Mouse (Mus musculus): ENCODE measurements around the gene Wrap73. TPM values are rescaled to one million over a fixed set of nuclear protein-coding genes. Genes with fewer than 3 reads are reported as not detected.

Wrap73 gene
- polyA plus RNA-seq, 1 experiment from 2014 or later = 54.6 TPM

DNA sequence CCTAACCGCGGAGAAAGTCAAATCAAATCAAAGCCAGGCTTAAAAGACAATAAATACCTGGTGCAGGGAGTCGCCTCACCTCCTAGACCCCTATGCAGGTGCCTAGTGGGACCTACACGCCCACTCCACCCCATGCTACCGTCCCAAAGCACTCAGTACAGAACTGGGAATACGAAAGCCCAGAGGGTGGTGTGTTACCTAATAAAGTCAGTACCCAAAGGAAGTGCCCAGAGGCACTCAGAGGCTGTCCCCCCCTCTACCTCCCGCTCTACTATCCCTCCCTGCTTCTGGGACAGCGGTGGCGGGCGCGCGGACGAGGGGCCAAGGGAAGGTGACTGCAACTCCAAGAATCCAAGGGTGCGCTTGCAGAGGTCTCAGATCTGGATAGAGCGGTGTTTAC lies 27.8 kb downstream of the Wrap73 start:
- Histone ChIP-seq H3K27me3 (peaks cover 55% of the 10 kb centered on the region), H3K27ac (no peak overlapping the region), H3K9ac (peak overlapping the region; percentile 60; the same call in 1 of the 2 replicates), H3K4me2 (peak overlapping the region; percentile 97), H3K4me1 (peaks cover 34% of the 10 kb centered on the region), H3K9me3 (no peaks in the 10 kb centered on the region), H3K4me3 (replicated peaks) (peak overlapping the region; percentile 67), H3K36me3 (replicated peaks) (no peaks in the 10 kb centered on the region)
- peak; percentile 31; the same call in 1 of the 2 replicates for ATAC-seq (ENCODE audit: low FRiP score)
- WGBS = 2% methylated on average over 15 of the region's 15 CpGs

DNA sequence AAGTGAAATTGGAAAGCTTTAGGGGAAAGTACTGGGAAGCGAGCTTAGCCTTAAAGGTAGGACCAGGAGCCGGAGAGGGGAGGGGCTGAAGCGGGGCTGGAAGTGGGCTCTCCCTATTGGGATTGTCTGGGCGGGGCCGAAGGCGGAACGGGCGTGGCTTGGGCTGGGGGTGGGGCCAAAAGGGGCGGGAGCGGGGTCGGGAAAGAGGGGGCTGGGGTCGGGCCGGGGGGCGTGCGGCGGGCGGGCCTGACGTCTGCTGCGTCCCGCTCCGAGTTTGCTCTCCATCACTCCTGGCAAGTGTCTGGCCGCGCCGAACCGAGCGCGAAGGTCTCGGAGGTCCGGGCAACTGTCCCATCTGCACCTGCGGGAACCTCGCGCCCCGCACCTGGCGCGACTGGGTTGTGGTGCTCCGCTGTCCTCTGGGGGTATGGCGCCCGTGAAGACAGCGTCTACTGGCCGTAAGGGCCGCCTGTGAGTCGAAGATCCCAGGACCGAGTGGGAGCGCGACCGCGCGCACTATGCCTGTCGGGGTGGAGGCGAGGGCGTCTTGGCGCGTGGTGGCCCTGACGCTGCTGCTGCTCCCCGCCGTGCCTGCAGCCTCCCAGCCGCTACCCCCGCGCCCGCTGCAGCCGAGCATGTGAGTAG lies 28.5 kb downstream of the Wrap73 start, which contains the start of gene Megf6:
Gene Megf6 (plus strand): TSS at position 225 of the 645 bp plus-strand sequence.
- Histone ChIP-seq H3K4me3 (replicated peaks) (peak within 1 kb of the TSS; percentile 67), H3K4me2 (peak within 1 kb of the TSS; percentile 97), H3K36me3 (replicated peaks) (no peaks in the 10 kb centered on the region), H3K4me1 (peaks cover 35% of the 10 kb centered on the region), H3K9me3 (no peaks in the 10 kb centered on the region), H3K27me3 (peaks cover 57% of the 10 kb centered on the region), H3K27ac (no peak within 1 kb of the TSS), H3K9ac (peak within 1 kb of the TSS; percentile 60)
- under 1% methylated on average over 57 of the region's 61 CpGs for WGBS
- ATAC-seq (ENCODE audit: low FRiP score) = peak; percentile 79

DNA sequence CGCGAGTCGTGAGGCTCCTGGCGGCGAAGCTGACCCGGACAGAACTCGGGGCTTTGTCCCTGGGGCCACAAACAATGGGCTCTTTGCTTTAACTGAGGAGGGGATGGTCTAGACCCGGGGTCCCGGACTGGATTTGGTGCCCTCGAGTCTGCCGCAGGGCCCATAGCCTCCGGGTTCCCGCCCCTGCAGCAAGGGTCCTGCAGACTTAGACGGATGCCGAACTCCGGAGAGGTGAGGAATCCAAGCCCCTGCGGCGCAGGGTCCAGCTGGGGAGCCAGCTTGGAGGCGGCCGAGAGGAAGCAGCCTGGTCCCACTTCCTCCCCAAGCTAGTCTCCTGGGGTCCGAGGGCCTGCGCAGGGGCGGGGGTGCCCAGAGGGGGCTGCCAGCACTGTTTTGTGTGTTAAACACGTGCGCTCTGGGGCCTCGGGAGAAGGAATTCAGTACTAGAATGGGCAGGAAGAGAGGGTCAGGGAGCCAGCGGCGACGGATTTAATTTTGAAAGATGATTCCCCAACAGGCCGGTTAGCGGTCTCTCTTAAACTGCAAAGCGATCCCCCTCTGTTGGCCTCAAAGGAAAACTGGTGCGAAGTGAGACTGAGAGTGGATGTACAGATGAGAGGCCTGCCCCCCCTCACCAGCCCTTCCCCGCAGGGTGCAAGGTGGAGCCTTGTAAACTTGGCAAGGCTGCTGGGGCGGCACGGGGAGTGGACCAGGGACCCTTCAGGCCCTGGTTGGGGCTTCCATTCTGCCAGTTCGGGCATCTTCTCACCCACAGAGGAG lies 29.2 kb downstream of the Wrap73 start:
- Histone ChIP-seq H3K27me3 (peaks cover 57% of the 10 kb centered on the region), H3K9ac (peak overlapping the region; percentile 60), H3K36me3 (replicated peaks) (no peaks in the 10 kb centered on the region), H3K4me1 (peaks cover 35% of the 10 kb centered on the region), H3K27ac (no peak overlapping the region), H3K4me2 (peak overlapping the region; percentile 97), H3K9me3 (no peaks in the 10 kb centered on the region), H3K4me3 (replicated peaks) (peak overlapping the region; percentile 67)
- peak; percentile 41 for ATAC-seq (ENCODE audit: low FRiP score)
- 1% methylated on average over 37 of the region's 37 CpGs for WGBS

DNA sequence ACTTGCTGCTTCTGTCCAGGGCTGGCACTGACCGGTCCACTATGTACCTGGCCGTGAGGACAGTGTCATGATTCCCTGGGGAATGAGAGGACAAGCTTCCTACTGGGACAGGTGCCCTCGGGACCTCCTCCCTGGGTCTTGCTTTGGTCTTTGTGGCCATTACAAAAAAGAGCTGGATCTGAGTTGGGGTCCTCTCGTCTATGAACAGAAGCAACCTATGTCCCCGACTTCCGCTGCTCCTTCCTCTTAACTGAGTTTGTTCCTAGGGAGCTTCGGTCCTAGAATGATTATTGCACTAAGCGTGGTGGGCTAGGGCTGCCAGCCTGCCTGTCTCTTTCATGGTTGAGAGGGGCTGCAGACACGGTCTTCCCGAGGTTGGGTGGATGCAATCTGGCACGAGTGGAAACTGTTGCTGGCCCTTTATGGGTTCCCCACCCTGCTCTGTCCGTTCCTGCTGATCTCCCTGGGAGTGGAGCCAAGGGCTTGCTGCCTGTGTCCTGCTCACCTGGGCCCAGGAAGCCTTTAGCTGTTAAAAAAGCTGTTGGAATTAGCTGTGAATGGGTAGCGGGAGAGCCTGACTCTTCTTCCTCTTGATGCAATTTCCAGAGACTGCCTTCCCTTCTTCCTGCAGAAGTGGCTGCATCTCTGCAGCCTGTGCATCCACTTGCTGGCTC lies 29.9 kb downstream of the Wrap73 start:
- peak overlapping the region; percentile 67 for H3K4me3 ChIP-seq (replicated peaks)
- H3K27me3 ChIP-seq = peaks cover 57% of the 10 kb centered on the region
- 41% methylated on average over 13 of the region's 13 CpGs for WGBS
- H3K9me3 ChIP-seq = no peaks in the 10 kb centered on the region
- H3K4me1 ChIP-seq = peaks cover 35% of the 10 kb centered on the region
- H3K9ac ChIP-seq = peak overlapping the region; percentile 60
- H3K27ac ChIP-seq = no peak overlapping the region
- H3K36me3 ChIP-seq (replicated peaks) = no peaks in the 10 kb centered on the region
- no peak for ATAC-seq (ENCODE audit: low FRiP score)
- H3K4me2 ChIP-seq = peak overlapping the region; percentile 97

DNA sequence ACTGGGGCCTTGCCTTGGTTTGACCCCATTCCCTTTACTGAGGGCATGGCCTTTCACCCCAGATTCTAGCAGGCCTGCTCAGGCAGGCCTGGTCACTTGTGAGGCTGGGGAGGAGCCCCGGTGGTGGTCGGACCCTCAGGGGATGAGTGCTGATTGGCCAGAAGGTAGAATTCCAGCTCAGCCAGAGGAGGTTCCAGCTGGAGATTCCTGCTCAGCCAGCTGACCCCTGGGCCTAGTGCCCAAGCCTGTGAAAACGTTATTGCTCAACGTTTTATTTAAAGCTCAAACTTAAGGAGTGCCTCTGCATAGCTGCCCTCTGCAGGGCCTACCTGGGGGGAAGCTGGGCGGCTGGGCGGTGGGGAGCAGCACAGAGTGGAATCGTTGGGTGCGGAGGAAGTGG lies 35.1 kb downstream of the Wrap73 start:
- Histone ChIP-seq H3K4me1 (peaks cover 9% of the 10 kb centered on the region), H3K27ac (no peak overlapping the region)

DNA sequence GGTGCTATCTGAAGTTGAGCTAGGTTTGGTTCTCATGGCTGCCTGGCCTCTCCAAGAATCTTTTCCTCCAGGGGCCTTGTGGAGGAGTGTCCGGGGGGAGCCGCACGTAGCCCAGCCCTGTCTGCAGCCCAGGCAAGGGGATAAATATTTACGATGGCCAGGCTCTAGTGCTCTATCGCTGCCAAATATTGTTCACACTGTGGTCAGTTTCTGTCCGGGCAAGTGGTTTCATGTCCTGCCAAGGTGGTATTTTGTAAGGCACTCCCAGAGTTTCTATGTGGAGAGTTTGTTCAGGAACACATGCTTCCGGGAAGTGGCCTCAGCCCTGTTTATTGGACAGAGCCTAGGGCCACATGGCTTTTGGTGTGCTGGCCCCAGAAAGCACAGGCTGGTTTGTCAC lies 38.8 kb downstream of the Wrap73 start:
- H3K27ac ChIP-seq = no peak overlapping the region
- H3K36me3 ChIP-seq (replicated peaks) = no peaks in the 10 kb centered on the region; the same call in 1 of the 2 replicates
- WGBS = 91% methylated on average over 7 of the region's 7 CpGs
- H3K4me3 ChIP-seq (replicated peaks) = no peak overlapping the region
- no peaks in the 10 kb centered on the region for H3K9me3 ChIP-seq
- H3K4me2 ChIP-seq = no peak overlapping the region
- no peak for ATAC-seq (ENCODE audit: low FRiP score)
- H3K9ac ChIP-seq = no peak overlapping the region
- H3K4me1 ChIP-seq = no peaks in the 10 kb centered on the region
- no peaks in the 10 kb centered on the region for H3K27me3 ChIP-seq

More for the DNA sequence above, 35.1 kb downstream of the Wrap73 start:
- H3K36me3 ChIP-seq (replicated peaks) = no peaks in the 10 kb centered on the region; the same call in 1 of the 2 replicates
- H3K9ac ChIP-seq = no peak overlapping the region
- ATAC-seq (ENCODE audit: low FRiP score) = no peak
- no peak overlapping the region for H3K4me2 ChIP-seq
- 67% methylated on average over 8 of the region's 8 CpGs for WGBS
- H3K27me3 ChIP-seq = peaks cover 19% of the 10 kb centered on the region
- no peaks in the 10 kb centered on the region for H3K9me3 ChIP-seq
- no peak overlapping the region for H3K4me3 ChIP-seq (replicated peaks)

DNA sequence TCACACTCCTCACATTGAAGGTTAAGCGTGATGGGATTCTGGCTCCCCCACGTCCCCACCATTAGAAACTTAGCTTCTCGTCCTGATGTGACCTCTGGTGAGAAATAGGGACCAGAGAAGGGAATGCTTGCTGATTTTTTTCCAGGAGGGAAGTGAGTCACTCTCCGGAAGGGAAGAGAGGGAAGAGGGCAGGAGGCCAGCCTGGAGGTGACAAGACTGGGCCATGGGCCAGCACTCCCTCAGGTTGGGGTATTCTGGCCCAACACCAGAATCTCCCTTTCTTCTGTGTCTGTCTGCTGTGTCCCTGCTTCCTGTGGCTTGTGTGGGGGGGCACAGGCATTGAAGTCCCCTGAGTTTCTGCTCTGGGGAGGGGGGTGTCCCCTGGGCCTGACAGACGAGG lies 41.4 kb downstream of the Wrap73 start:
- Histone ChIP-seq H3K4me1 (no peaks in the 10 kb centered on the region), H3K9ac (no peak overlapping the region), H3K27ac (no peak overlapping the region), H3K9me3 (no peaks in the 10 kb centered on the region), H3K4me2 (no peak overlapping the region), H3K36me3 (replicated peaks) (no peaks in the 10 kb centered on the region; the same call in 1 of the 2 replicates), H3K4me3 (replicated peaks) (no peak overlapping the region), H3K27me3 (no peaks in the 10 kb centered on the region)
- WGBS = 80% methylated on average over 5 of the region's 5 CpGs
- ATAC-seq (ENCODE audit: low FRiP score) = no peak

DNA sequence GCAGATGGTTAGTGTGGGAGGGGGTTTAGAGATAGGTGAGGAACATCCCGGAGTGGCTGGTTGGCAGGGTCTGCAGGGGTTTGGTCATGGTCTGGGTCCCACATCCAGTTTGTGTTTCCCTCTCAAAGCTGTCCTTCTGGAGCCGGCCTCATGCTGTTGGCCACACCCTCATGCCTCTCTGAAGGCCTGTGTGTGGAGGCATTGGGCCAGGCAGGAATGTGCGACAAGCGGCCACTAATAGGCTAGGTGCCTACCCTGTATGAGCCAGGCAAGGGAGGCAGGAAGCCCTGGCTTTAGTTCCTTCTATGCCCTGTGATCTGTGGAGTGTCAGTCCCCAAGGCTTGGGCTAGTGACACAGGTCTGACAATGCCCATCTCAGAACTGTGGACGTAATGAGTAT lies 42.8 kb downstream of the Wrap73 start:
- Histone ChIP-seq H3K27me3 (no peaks in the 10 kb centered on the region), H3K4me3 (replicated peaks) (no peak overlapping the region), H3K36me3 (replicated peaks) (no peaks in the 10 kb centered on the region), H3K4me2 (no peak overlapping the region), H3K4me1 (no peaks in the 10 kb centered on the region), H3K27ac (no peak overlapping the region), H3K9ac (no peak overlapping the region), H3K9me3 (no peaks in the 10 kb centered on the region)
- ATAC-seq (ENCODE audit: low FRiP score) = no peak
- 84% methylated on average over 5 of the region's 5 CpGs for WGBS

DNA sequence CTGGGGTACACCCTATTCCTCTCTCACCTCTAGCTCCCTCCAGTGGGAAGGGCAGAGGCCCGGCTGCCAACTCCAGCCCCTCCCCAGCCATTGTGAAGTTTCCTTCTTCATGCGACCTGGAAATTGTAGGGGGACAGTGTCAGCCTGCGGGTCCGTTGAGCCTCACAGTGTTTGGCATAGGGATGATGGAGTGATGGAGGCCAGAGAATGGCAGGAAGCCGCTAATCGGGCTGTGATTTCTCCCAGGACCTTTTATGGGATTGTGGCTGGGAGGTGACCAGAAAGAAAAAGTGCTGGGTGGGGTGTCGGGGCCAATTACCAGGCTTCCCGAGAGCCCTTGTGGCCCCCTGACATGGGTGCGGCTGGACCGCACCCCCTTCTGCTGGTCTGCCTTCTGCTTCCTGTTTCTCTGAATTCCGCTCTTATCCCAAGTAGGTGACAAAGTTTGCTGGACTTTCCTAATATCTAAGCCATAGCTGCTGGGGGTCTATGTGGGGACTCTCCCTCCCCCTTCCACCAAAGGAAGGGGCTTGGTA lies 43.9 kb downstream of the Wrap73 start:
- WGBS = 89% methylated on average over 11 of the region's 11 CpGs
- Histone ChIP-seq H3K9ac (no peak overlapping the region), H3K4me3 (replicated peaks) (no peak overlapping the region)

DNA sequence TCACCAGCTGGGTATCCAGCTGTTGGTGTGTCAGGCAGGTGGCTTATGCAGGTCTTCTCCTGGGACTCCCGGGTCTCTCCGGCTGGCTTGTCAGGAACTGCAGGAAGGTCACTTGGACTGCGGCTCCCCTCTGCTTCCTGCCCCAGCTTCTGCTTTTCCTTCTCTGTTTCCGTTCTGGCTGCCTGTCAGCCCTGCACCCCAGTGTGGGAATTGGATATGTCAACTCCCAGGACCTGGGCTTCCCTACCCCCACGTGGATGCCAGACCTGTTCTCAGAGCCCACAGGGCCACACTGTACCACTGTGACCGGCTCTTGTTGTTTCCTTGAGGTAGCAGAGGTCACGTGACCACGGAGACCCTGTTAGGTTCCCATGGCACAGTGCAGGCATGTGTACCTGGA lies 46.8 kb downstream of the Wrap73 start:
- no peaks in the 10 kb centered on the region for H3K4me1 ChIP-seq
- no peaks in the 10 kb centered on the region for H3K9me3 ChIP-seq
- no peak overlapping the region for H3K4me3 ChIP-seq (replicated peaks)
- no peak overlapping the region for H3K27ac ChIP-seq
- no peaks in the 10 kb centered on the region for H3K27me3 ChIP-seq
- H3K9ac ChIP-seq = no peak overlapping the region
- 78% methylated on average over 8 of the region's 8 CpGs for WGBS
- H3K36me3 ChIP-seq (replicated peaks) = no peaks in the 10 kb centered on the region; the same call in 1 of the 2 replicates
- no peak overlapping the region for H3K4me2 ChIP-seq
- ATAC-seq (ENCODE audit: low FRiP score) = no peak

More for the DNA sequence above, 43.9 kb downstream of the Wrap73 start:
- no peak for ATAC-seq (ENCODE audit: low FRiP score)
- Histone ChIP-seq H3K36me3 (replicated peaks) (no peaks in the 10 kb centered on the region; the same call in 1 of the 2 replicates), H3K4me1 (no peaks in the 10 kb centered on the region), H3K27me3 (no peaks in the 10 kb centered on the region), H3K27ac (no peak overlapping the region), H3K9me3 (no peaks in the 10 kb centered on the region), H3K4me2 (no peak overlapping the region)

DNA sequence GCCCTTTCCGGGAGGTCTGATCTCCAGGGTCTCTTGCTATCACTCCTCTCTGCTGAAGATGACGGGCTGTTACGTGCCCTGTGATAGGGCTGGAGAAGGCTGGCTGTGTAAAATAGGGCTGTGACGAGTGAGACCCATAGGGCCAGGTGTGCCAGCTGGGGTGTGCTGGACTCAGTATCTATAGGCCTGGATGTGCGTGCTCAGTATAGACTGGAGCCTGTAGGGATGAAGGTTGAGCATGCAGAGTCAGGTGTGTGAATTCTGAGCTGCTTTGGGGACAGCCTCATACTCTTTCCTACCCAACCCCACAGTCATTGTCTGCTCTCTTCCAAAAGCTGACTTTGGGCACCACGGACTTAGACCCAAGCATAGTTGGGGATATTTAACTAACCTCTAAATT lies 55.8 kb downstream of the Wrap73 start:
- Histone ChIP-seq H3K4me3 (replicated peaks) (no peak overlapping the region), H3K9ac (no peak overlapping the region), H3K9me3 (no peaks in the 10 kb centered on the region), H3K27me3 (no peaks in the 10 kb centered on the region), H3K27ac (peak overlapping the region; percentile 71; the same call in 1 of the 2 replicates), H3K4me1 (peaks cover 25% of the 10 kb centered on the region), H3K4me2 (no peak overlapping the region), H3K36me3 (replicated peaks) (no peaks in the 10 kb centered on the region)
- 45% methylated on average over 6 of the region's 6 CpGs for WGBS
- ATAC-seq (ENCODE audit: low FRiP score) = no peak
